Mouse (Mus musculus) liver, embryonic 14.5 days (tissue): ENCODE results near the gene Scgb1a1. TPM values are rescaled to one million over a fixed set of nuclear protein-coding genes. Genes with fewer than 3 reads are reported as not detected.
"Not testable (repeated sequence)": the region's sequence is repeated elsewhere in the genome, so short reads cannot be mapped to it uniquely, and the experiment has no call there.

Source experiments
- ATAC-seq: fragments of 200-750 bp; cut with Nextera tagmentation; 2 replicates; pipeline ENCODE4 v1.8.0; 2017; ENCODE audit warnings: moderate number of reproducible peaks, mild to moderate bottlenecking, moderate library complexity; ENCODE audit not compliant: insufficient read depth
- DNase-seq, 3 experiments: peaks; one replicate each; pipeline ENCODE4 v3.0.0-alpha.2; 2012 to 2013; ENCODE audit warnings: low read depth in 3 of 3, low spot score in 3 of 3
- H3K27ac ChIP-seq: fragments of 300-500 bp; sonication (generic); 2 replicates; pipeline ENCODE4 v1.5.1; 2014; ENCODE audit warnings: moderate library complexity, mild to moderate bottlenecking, control low read depth, inconsistent platforms
- H3K27me3 ChIP-seq: fragments of 300-500 bp; sonication (generic); 2 replicates; pipeline ENCODE4 v1.6.1; 2014; ENCODE audit warnings: mild to moderate bottlenecking, low read length, moderate library complexity; ENCODE audit not compliant: control insufficient read depth, insufficient read depth
- H3K36me3 ChIP-seq: fragments of 300-500 bp; sonication (generic); replicated peaks from 2 replicates; pipeline ENCODE4 v1.6.1; 2014; ENCODE audit warnings: low read depth; ENCODE audit not compliant: control insufficient read depth, insufficient read depth
- H3K4me1 ChIP-seq, 2 experiments: fragments of 200-500 bp in 1 of 2; fragments of 300-500 bp in 1 of 2; sonication (generic) in 1 of 2; replicated peaks; 2 replicates each; pipeline ENCODE4 v1.6.1; 2012 to 2014; ENCODE audit warnings: antibody characterized with exemption in 1 of 2, inconsistent platforms in 1 of 2, low read length in 1 of 2; ENCODE audit not compliant: control insufficient read depth in 2 of 2, insufficient read depth in 2 of 2
- H3K4me2 ChIP-seq: fragments of 300-500 bp; sonication (generic); 2 replicates; pipeline ENCODE4 v1.6.1; 2014; ENCODE audit warnings: low read depth, mild to moderate bottlenecking, control low read depth, moderate library complexity
- H3K4me3 ChIP-seq, 2 experiments: fragments of 200-500 bp in 1 of 2; fragments of 300-500 bp in 1 of 2; sonication (generic) in 1 of 2; 2 replicates each; pipeline ENCODE4 v1.5.1; 2012 to 2014; ENCODE audit warnings: low read depth in 2 of 2, low read length in 2 of 2, mild to moderate bottlenecking in 2 of 2, control low read depth in 1 of 2, inconsistent platforms in 1 of 2, moderate library complexity in 1 of 2; ENCODE audit not compliant: insufficient read depth in 1 of 2
- H3K9ac ChIP-seq: fragments of 300-500 bp; sonication (generic); replicated peaks from 2 replicates; pipeline ENCODE4 v1.6.1; 2014; ENCODE audit warnings: mild to moderate bottlenecking, control low read depth, moderate library complexity
- H3K9me3 ChIP-seq: fragments of 300-500 bp; sonication (generic); 2 replicates; pipeline ENCODE4 v1.6.1; 2016; ENCODE audit warnings: low read length, mixed read lengths; ENCODE audit not compliant: control insufficient read depth
- CTCF ChIP-seq: IDR thresholded peaks from 2 replicates; pipeline ENCODE4 v1.5.1; 2016; ENCODE audit warnings: antibody characterized with exemption, low read depth, control low read depth
- EP300 ChIP-seq: IDR thresholded peaks from 2 replicates; pipeline ENCODE4 v1.6.1; 2016; ENCODE audit warnings: antibody characterized with exemption, low read depth
- WGBS: fragments of 180-500 bp; shearing (Covaris S2); extraction: QIAGEN DNeasy Blood & Tissue Kit; methylation state at CpG from one replicate; pipeline ENCODE4 v1.1.7; 2014; ENCODE audit not compliant: insufficient replicate concordance; 5-methylcytosine and 5-hydroxymethylcytosine counted together
- polyA plus RNA-seq, 2 experiments: library from polyadenylated mRNA; depleted of rRNA in 1 of 2; stranded (reverse) in 1 of 2; unstranded in 1 of 2; fragments of >200 nt; fragmentation: Nextera tagmentation in 1 of 2; extraction: Ambion mirVana in 1 of 2; gene quantifications; 2 replicates each; pipeline versions ENCODE4 v1.2.1 to v1.2.3; 2012 to 2014

The Scgb1a1 gene
- polyA plus RNA-seq, 2 experiments, result not detected

GRCm38 (mm10) chr19:9090191-9090590, 2.4 kb upstream of the Scgb1a1 start:
- 42% methylated on average over 4 of the region's 4 CpGs for WGBS
- no peak for ATAC-seq
- Histone ChIP-seq H3K4me1 (no peaks in the 10 kb centered on the region), H3K27ac (no peak overlapping the region), H3K9me3 (no peaks in the 10 kb centered on the region), H3K27me3 (no peaks in the 10 kb centered on the region), H3K9ac (no peak overlapping the region), H3K4me3 (no peak overlapping the region), H3K4me2 (no peak overlapping the region), H3K36me3 (no peaks in the 10 kb centered on the region)
- TF ChIP-seq EP300, result no peak
- TF ChIP-seq CTCF, result no peak
- DNase-seq, result no peak

- DNase-seq, ATAC-seq, H3K9ac ChIP-seq, H3K9me3 ChIP-seq, H3K4me1 ChIP-seq, H3K27ac ChIP-seq, H3K36me3 ChIP-seq, H3K4me3 ChIP-seq, H3K4me2 ChIP-seq, H3K27me3 ChIP-seq: not testable (repeated sequence)
- 28% methylated on average over 2 of the region's 2 CpGs for WGBS
Measured at GRCm38 (mm10) chr19:9083892-9084291, 3.9 kb downstream of the Scgb1a1 start.

GRCm38 (mm10) chr19:9083010-9083355, 4.8 kb downstream of the Scgb1a1 start:
- Histone ChIP-seq H3K9me3 (no peaks in the 10 kb centered on the region), H3K27ac (no peak overlapping the region), H3K27me3 (no peaks in the 10 kb centered on the region), H3K4me1 (peaks cover 0 to 3% of the 10 kb centered on the region in 2 experiments; a peak in 2 of 4 replicates), H3K4me2 (no peak overlapping the region), H3K36me3 (no peaks in the 10 kb centered on the region), H3K4me3 (no peak overlapping the region), H3K9ac (no peak overlapping the region)
- TF ChIP-seq CTCF (no peak), EP300 (no peak)
- no peak for ATAC-seq
- WGBS, result 72% methylated on average over 2 of the region's 2 CpGs
- no peak for DNase-seq

GRCm38 (mm10) chr19:9082191-9083009, 5.4 kb downstream of the Scgb1a1 start:
- H3K9me3 ChIP-seq, result no peaks in the 10 kb centered on the region
- ATAC-seq (peak; percentile 78), DNase-seq (peak; percentile 46 to 59 (median 56))
- H3K4me2 ChIP-seq, result peak overlapping the region; percentile 29; the same call in 1 of the 2 replicates
- H3K4me3 ChIP-seq, result no peak overlapping the region
- H3K9ac ChIP-seq, result no peak overlapping the region
- H3K36me3 ChIP-seq, result no peaks in the 10 kb centered on the region
- H3K4me1 ChIP-seq, result peaks cover 0 to 3% of the 10 kb centered on the region in 2 experiments; a peak in 2 of 4 replicates
- H3K27me3 ChIP-seq, result no peaks in the 10 kb centered on the region
- H3K27ac ChIP-seq, result no peak overlapping the region
- TF ChIP-seq EP300 (no peak), CTCF (peak; percentile 97)
- 18% methylated on average over 23 of the region's 23 CpGs for WGBS

GRCm38 (mm10) chr19:9081311-9082190, 6.2 kb downstream of the Scgb1a1 start:
- no peak for ATAC-seq
- H3K9me3 ChIP-seq, result no peaks in the 10 kb centered on the region
- no peaks in the 10 kb centered on the region for H3K36me3 ChIP-seq
- H3K4me1 ChIP-seq, result peaks cover 0 to 3% of the 10 kb centered on the region in 2 experiments; a peak in 2 of 4 replicates
- 75% methylated on average over 14 of the region's 14 CpGs for WGBS
- no peak overlapping the region for H3K9ac ChIP-seq
- H3K27me3 ChIP-seq, result no peaks in the 10 kb centered on the region
- no peak overlapping the region for H3K4me2 ChIP-seq
- DNase-seq, result no peak
- TF ChIP-seq EP300 (no peak), CTCF (no peak)
- no peak overlapping the region for H3K4me3 ChIP-seq
- no peak overlapping the region for H3K27ac ChIP-seq
